Mouse (Mus musculus) induced T-regulatory cell, adult 2 months (primary cell): ENCODE measurements around the gene Samd14.

ENCODE experiments used
- DNase-seq: peaks from one replicate; pipeline ENCODE4 v3.0.0-alpha.2; 2012; ENCODE audit warnings: low read depth

The Samd14 gene

DNA sequence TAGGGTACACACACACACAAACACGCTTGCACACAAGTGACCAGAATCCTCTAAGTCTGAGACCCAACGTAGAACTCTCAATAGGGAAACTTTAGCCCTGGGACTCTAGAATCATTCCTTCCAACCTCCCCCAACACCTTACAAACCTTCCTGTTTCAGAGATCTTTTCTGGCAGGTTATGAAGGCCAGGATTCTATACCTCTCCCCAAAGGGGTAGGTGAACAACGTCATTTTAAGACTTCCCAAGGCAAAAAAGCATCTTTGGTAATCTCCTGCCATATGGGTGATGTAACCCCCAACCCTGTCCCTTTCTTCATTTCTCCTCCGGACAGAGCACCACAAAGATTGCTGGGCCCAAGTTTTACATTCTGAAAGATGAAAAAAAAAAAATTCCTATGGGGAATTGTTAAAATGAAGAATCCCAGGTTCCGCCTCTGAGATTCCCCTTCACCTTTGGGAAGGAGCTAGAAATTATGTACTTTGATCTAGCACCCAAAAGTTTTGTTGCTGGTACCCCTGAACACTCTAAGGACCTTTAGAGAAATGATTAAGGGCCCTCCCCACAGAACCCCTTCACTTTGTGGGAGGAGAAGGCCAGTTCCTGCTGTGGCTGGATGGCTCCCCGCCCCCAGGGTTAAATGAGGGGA lies 19.5 kb upstream of the Samd14 start:
- DNase-seq, result no peak

DNA sequence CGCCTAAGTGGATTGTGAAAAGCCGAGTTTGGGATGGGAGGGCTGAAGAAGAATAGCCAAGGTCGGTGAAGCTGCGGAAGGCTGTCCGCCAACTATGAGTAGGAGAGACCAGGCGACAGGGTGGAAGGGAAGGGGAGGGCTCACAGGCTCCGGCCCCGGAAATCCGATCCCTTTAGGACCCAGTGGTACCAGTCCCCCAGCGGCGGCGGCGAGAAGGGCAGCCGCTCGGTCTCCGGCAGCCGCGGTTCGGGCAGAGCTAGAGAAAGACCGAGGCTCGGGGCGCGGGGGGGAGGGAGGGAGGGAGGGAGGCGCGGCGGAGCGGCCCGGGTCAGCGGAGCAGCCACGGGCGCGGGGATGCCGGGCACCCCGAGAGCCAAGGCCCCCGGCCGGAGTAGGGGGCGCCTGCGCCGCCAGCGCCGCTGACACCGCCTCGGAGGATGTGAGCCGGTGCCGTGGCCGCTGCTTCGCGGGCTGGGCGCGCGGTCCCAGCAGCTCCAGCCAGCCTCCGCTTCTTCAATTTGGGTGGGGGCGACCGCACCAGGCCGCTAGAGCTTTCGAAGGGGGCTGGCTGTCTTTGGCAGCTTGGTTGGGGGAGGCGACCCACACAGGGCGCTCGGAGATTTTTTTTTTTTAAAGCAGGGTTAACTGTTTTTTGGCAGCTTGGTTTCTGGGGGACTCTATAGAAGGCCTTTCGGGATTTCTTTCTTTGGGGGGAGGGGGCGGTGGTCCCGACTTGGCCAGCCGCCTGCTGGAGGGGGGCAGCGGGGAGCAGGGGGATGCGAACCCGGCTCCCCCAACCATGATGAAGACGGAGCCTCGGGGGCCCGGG lies 18.7 kb upstream of the Samd14 start, which contains the start of gene Ppp1r9b:
Gene Ppp1r9b, plus strand, starts transcription at position 287 of the 829 bp plus-strand sequence.
- DNase-seq, result peak; percentile 93

DNA sequence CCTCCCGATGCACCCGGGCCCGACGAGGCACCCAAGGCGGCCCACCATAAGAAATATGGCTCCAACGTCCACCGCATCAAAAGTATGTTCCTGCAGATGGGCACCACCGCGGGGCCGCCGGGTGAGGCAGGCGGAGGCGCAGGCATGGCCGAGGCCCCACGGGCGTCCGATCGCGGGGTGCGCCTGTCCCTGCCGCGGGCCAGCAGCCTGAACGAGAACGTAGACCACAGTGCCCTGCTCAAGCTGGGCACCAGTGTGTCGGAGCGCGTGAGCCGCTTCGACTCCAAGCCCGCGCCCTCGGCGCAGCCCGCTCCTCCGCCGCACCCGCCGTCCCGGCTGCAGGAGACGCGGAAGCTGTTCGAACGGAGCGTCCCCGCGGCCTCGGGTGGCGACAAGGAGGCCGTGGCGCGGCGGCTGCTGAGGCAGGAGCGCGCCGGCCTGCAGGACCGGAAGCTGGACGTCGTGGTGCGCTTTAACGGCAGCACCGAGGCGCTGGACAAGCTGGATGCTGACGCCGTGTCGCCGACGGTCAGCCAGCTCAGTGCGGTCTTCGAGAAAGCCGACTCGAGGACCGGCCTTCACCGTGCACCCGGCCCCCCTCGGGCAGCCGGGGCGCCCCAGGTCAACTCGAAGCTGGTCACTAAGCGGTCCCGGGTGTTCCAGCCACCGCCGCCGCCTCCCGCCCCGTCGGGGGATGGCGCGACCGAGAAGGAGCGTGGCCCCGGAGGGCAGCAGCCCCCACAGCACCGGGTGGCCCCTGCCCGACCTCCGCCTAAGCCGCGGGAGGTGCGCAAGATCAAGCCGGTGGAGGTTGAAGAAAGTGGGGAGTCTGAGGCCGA lies 17.8 kb upstream of the Samd14 start:
- DNase-seq, result peak; percentile 75

DNA sequence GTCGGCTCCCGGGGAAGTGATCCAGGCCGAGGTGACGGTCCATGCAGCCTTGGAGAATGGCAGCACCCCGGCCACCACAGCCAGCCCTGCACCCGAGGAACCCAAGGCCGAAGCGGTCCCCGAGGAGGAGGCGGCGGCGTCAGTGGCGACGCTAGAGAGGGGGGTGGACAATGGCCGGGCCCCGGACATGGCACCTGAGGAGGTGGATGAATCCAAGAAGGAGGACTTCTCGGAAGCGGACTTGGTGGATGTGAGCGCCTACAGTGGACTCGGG lies 17.3 kb upstream of the Samd14 start:
- no peak for DNase-seq

DNA sequence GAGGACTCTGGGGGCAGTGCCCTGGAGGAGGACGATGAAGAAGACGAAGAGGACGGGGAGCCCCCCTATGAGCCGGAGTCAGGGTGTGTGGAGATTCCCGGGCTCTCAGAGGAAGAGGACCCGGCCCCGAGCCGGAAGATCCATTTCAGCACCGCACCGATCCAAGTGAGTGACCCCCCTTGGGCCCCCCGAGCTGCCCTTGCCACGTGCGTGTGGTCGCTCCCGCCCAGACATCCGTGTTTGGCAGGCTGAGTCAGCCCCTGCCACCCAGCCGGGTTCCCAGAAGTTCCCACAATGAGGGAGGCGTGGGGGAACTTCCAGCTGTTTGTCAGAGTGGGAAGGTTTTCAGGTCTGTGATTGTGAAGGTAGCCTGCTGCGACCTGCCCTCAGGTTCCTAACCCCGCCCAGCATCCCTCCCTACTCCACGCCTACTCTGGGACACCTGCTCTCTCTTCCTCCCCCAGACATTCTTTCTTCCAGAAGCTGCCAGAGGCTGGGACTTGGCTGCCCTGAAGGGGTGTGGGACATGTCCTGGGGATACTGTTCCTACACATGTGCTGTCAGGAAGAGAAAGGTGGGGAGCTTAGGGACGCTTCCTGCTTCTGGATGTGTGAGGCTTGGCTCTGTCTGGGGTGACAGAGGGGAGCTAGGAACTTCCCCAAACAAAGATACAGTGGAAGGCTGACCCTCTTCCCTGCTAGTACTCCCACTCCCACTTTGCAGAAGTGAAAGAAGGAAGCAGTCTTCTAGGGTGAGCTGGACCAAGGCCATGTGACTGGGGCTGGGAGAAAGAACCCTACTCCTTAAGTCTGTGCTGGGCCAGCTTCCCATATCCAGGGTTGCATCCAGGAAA lies 16.7 kb upstream of the Samd14 start:
- DNase-seq, result peak; percentile 69

DNA sequence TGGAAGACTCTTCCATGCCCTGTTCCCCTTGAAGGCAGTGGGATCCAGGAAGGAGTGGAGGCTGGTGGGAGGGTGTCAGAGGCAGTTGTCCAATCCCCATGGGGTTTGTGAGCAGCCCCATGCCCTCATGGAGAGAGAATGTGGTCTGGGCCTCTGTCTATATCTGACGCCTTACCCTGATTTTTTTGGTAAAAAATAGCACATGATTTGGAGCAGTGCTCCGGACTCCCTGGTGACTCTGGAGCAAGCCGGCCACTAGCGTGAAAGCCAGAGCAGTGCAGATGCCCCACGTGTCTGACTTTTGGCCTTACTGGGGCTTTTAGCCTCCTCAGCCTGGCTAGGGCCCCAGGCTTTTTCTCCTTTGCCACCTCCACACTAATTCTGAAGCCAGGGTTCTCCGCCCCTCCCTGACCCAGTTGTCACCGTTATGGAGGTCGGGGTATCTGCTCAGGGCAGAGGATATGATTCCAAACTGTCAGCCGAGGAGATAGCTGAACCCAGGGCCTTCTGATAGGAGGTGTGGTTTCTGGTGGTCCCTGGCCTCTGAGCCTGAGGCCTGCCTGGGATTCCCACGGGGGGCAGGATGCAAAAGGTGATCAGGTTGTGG lies 15.4 kb upstream of the Samd14 start:
- no peak for DNase-seq

DNA sequence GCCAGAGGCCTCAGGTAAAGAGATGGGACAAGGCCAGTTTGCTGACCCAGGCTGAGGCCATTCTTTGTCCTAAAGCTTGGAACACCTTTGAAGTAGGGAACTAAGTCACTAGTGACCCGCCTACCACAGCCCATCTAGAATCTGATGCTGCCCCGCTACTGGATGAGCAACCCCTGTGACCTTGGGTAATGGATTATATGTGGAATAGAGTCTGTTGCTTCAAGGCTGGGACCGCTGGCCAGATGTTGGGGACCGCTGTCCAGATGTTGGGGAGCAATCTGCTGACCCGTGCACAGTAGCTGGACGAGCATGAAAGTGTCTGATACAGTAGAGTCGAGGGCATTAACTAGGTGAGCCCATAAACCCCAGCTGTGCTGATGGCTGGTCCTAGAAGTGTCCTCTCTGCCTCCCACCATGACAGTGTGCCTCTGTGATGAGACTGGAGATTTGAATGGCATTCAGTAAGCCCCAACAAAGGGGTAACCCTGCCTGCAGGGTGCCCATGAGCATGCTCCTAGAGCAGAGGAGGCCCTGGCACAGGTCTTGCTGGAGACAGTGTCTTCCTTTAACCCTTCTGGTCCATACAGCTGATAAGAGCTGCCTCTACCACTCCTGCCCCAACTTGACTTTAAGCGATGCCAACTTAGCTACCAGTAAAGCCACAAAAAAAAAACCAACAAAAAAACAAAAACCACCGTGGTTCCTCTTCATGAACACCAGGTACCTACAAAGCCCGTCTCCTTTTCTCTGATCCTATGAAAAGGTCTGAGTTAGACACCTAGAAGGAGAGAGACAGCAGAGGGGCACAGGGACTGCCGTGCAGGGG lies 14.5 kb upstream of the Samd14 start:
- DNase-seq, result no peak

DNA sequence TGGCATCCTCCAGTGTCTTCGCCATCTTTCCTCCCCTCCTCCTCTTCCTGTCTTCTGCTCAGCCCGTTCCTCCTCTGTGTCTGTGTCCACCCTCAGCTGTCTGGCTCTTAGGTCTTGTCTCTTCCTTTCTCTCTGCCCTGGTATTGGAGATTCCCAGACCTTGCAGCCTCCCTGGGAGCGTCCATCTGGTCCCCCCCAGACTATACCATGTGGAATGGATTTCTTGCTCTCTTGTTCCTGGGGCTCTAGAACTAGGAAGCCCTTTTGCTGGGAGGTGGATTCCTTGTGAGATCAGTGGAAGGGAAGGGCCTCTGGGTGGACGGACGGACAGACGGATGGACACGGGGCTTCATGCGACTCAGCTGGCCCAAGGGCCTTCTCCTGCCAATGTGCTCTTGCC lies 13.6 kb upstream of the Samd14 start:
- no peak for DNase-seq

DNA sequence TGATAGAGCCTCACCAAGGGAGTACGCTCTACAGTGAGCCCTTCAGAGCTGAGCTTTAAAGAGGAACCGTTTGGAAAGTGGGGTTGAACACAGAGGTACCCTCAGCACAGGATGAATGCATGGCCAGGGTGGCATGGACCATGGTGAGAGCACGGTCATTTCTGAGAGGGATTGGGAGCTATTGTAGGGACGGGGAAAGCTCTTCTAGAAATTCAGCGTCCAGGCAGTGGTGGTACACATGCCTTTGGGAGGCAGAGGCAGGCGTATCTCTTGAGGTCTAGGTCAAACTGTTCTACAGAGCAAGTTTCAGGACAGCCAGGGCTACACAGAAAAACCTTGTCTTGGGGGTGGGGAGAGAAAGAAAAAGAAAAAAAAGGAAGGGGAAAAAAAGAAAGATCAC lies 12.7 kb upstream of the Samd14 start:
- DNase-seq, result no peak

DNA sequence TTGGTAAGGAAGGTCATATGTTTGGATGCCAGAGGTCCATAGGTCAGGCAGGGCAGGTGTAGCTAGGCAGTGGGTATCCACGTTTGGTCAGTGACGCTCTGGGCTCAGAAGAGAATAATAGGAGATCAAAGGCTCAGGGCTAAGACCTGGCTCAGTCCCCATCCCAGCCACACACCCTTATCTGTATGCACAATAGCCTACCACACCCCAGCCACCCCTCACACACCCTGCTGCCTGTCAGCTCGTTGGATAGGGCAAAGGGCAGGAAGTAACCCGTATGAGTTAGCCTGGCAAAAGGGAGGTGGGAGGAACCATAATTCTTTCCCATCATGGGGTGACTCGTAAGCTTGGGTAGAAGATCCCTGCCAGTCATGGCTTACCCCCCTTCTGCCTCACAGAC lies 12.1 kb upstream of the Samd14 start:
- DNase-seq, result no peak

DNA sequence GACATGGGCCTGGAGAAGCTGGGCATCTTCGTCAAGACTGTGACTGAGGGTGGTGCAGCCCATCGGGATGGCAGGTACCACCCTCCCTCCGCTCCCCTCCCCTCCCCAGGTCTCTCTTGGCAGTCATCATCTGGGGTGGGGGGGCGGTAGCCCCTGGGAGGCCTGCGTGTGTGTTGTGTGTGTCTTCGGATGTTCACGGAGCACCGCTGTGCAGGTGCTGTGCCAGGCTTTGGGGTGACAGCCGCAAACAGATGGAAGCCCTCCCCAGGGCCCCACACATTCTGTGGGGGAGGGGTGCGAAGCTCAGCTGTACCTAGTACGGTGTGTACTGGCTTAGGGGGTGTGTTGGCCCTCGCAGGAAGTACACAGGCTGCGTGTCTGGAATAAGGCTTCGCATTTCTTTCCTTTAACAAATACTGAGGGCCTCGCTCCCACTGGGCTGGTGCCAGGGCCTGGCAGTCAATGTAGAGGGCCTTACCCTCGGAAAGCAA lies 11.6 kb upstream of the Samd14 start:
- DNase-seq, result peak; percentile 58

DNA sequence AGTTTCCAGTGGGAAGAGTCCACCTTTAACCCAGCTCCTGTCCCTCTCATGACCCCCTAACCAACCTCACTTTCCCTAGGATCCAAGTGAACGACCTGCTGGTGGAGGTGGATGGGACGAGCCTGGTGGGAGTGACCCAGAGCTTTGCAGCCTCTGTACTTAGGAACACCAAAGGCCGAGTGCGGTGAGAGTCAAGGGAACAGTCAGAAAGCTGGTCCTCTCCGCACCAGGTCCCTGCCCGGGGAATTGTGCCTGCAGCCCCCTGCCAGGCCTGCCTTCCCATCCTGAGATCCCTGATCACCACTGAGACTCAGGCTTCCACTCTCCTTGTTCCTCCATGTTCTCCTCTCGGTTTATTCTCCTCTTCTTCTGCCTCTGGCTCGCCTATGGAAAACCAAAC lies 9.6 kb upstream of the Samd14 start:
- DNase-seq, result no peak

DNA sequence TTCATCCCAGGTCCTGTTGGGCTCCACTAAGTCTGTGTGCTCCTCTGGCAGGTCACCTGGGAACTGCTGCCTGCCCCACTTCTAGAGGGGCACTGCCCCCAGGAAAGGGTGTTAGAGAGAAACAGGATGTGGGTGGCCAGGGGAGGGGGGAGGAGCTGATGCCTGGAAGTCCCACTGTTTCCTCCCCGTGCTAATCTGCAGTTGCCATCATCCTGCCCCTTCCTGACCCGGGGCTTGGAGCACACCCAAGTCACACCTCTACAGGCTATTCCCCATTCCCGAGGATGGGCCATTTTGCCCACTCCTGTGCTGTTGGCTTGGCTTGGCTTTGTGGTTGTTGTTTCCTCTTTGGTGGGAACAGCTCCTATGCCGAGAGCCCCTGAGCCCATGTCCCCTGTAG lies 9.1 kb upstream of the Samd14 start:
- peak; percentile 77 for DNase-seq

DNA sequence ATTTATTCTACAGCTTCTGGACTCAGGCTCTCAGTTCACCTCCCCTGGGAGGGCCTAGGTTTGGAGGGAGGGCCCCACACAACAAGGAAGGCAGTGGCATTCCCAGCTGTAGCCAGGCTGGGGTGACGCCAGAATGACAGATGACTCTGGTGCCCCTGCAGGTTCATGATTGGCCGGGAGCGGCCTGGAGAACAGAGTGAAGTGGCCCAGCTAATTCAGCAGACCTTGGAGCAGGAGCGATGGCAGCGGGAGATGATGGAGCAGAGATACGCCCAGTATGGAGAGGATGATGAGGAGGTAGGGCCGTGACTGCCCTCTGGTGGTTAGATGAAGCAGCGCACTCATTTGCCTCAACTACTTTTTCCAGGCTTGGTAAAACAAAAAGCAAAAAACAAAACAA lies 8.6 kb upstream of the Samd14 start:
- DNase-seq, result peak; percentile 85

DNA sequence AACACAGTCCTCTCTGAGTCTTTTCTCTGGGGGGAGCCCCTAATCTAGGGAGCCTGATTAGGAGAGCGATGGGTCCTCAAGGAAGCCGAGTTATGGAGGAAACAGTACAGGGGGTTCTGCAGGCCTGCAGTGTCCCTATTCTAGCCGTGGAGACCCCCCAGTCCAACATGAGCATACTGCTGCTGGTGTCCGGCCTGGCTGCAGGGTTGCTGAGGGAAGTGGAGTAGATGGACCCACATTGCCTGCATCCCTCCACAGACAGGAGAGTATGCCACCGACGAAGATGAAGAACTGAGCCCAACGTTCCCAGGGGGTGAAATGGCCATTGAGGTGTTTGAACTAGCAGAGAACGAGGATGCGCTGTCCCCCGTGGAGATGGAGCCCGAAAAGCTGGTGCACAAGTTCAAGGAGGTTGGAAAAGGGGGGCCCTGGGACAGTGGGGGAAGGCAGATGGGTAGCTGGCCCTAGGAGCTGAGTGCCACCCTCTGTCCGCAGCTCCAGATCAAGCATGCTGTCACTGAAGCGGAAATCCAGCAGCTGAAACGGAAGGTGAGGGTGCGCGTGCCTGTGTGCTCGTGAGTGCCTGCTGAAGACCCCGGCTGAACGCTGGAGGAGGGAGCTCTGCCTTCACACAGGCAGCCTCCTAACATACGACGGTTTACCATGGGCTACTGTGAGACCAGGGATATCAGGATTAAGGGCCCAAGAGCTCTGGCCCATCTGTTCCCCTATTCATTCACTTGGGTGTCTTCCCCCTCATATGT lies 7.9 kb upstream of the Samd14 start:
- DNase-seq, result no peak

DNA sequence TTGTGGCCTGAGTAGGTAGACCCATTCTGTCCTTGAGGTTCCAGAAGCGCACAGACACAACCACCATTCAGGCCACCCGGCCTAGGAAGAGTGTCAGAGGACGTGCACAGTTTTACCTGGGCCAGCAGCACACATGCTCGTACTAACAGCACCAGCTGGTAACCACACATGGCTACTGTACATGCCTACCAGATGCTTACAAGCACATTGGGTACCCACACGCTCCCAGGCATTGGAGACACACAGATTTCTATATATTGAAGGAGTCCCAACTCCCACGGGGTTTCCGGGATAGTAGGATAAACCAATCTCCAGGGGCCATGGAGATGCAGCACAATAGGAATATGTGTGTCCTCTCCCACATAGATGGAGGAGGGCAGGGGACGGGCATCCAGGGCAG lies 7.0 kb upstream of the Samd14 start:
- DNase-seq, result no peak

DNA sequence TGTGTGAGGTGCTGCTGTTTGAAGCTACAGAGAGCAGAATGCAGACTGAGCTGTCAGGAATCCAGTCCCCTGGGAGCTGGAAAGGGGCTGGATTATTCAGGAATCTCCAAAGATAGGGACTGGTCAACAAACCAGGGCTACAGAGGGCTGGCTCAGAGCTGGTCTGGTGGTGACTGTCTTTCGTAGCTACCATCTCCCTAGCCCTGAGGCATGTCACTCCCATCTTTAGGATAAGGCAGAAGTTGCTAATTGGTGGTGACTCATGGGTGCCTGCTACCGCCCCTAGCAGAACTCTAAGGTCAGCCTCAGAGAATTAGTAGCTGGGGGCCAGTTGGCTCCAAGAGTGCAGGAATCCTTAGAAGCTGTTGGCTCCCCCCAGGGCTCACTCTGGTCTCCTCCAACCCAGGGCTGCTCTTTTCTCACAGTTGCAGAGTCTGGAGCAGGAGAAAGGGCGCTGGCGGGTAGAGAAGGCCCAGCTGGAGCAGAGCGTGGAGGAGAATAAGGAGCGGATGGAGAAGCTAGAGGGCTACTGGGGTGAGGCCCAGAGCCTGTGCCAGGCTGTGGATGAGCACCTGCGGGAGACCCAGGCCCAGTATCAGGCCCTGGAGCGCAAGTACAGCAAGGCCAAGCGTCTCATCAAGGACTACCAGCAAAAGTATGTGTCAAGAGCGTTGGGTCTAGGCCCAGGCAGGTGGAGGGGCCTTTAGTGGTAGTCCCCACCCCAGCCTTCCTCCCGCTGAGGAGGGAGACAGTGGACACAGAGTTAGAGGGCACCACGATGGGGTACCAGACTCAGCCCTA lies 5.3 kb upstream of the Samd14 start:
- no peak for DNase-seq

DNA sequence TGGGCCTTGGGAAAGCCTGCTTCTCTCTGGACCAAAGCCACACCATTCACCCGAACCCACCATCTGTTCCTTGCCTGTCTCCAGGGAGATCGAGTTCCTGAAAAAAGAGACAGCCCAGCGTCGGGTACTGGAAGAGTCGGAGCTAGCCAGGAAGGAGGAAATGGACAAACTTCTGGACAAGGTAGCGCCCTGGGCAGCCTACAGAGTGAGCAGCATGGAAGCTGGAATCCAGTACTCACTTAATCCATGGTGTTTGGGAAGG lies 4.8 kb upstream of the Samd14 start:
- no peak for DNase-seq

DNA sequence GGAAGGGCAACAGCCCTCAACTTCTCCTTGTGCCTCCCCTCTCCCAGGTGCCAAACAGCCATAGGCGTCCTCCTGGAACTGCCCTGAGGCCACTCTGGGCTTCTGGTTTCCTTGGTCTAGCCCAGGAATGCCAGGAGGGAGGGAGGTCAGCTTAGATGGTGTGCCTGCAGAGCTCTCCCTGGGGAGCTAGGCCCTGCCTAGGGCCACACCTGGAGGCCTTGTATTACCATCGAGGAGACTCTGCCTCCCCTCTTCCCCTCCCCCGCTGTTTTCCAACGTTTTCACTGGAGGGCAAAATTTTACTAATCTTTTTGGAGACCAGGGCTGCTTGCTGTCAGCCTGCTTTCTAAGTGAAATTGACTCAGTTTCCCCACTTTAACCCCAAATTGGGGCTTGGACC lies 3.6 kb upstream of the Samd14 start:
- no peak for DNase-seq
